Mouse (Mus musculus) bone marrow, adult 2 months (tissue): ENCODE data around the gene N4bp2l2. TPM values are rescaled to one million over a fixed set of nuclear protein-coding genes. Genes with fewer than 3 reads are reported as not detected.

Experiments
- H3K27ac ChIP-seq: fragments of 200-500 bp; 2 replicates; pipeline ENCODE4 v1.5.1; 2012; ENCODE audit warnings: low read depth, mild to moderate bottlenecking, control low read depth, inconsistent platforms, low read length; ENCODE audit not compliant: control insufficient read depth, poor library complexity, insufficient read depth
- H3K4me1 ChIP-seq: fragments of 200-500 bp; 2 replicates; pipeline ENCODE4 v1.6.1; 2011; ENCODE audit warnings: low read length; ENCODE audit not compliant: control insufficient read depth, insufficient read depth
- H3K4me3 ChIP-seq: fragments of 200-500 bp; replicated peaks from 2 replicates; pipeline ENCODE3; 2011; ENCODE audit warnings: mild to moderate bottlenecking, low read depth, low read length, control low read depth; ENCODE audit not compliant: control insufficient read depth
- CTCF ChIP-seq: fragments of 200-500 bp; IDR thresholded peaks from 2 replicates; pipeline ENCODE4 v1.5.1; 2011; ENCODE audit warnings: low read length, control low read depth; ENCODE audit not compliant: control insufficient read depth, insufficient read depth
- POLR2A ChIP-seq: fragments of 200-500 bp; IDR thresholded peaks from 2 replicates; pipeline ENCODE4 v1.6.1; 2011; ENCODE audit warnings: low read depth, mild to moderate bottlenecking, control low read depth, low read length, borderline replicate concordance; ENCODE audit not compliant: control insufficient read depth
- WGBS: fragments of 180-500 bp; shearing (Covaris S2); methylation state at CpG from one replicate; pipeline ENCODE4 v1.1.7; 2018; 5-methylcytosine and 5-hydroxymethylcytosine counted together
- polyA plus RNA-seq: library from polyadenylated mRNA; stranded (reverse); fragments of >200 nt; gene quantifications from 2 replicates; pipeline ENCODE4 v1.2.4, GENCODE M21; 2011; ENCODE audit warnings: low replicate concordance; ENCODE audit not compliant: missing spikeins, insufficient read depth, insufficient read length

Gene N4bp2l2
- polyA plus RNA-seq, 1 experiment = 75.3 TPM

DNA sequence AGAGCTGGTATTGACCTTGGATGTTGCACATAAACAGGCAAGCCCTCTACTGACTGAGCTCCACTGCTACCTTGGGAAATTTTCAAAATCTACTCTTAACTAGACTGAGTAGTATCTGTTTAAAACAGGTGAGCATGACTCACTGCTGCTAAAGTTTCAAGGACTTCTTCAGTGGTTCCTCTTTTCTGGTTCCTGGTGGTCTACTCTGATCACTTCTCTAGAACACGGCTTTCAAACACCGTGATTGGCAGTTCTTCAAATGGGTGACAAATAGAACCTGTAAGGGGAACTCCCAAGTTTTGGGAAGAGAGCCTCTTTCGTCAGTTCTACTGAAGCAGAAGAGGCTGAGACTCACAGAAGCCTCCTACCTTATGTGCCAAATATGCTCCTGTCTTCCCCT lies 44.4 kb downstream of the N4bp2l2 start:
- Histone ChIP-seq H3K4me1 (no peaks in the 10 kb centered on the region; the same call in 1 of the 2 replicates), H3K4me3 (no peak overlapping the region), H3K27ac (no peak overlapping the region)
- 3% methylated on average over 3 of the region's 3 CpGs for whole genome bisulfite sequencing
- TF ChIP-seq POLR2A (no peak), CTCF (no peak)

GRCm38 (mm10) chr5:150620588-150621135 lies 45.3 kb downstream of the N4bp2l2 start:
- 53% methylated on average over 7 of the region's 7 CpGs for WGBS
- Histone ChIP-seq H3K4me1 (no peaks in the 10 kb centered on the region; the same call in 1 of the 2 replicates), H3K4me3 (no peak overlapping the region), H3K27ac (no peak overlapping the region)
- TF ChIP-seq POLR2A (no peak), CTCF (no peak)

DNA sequence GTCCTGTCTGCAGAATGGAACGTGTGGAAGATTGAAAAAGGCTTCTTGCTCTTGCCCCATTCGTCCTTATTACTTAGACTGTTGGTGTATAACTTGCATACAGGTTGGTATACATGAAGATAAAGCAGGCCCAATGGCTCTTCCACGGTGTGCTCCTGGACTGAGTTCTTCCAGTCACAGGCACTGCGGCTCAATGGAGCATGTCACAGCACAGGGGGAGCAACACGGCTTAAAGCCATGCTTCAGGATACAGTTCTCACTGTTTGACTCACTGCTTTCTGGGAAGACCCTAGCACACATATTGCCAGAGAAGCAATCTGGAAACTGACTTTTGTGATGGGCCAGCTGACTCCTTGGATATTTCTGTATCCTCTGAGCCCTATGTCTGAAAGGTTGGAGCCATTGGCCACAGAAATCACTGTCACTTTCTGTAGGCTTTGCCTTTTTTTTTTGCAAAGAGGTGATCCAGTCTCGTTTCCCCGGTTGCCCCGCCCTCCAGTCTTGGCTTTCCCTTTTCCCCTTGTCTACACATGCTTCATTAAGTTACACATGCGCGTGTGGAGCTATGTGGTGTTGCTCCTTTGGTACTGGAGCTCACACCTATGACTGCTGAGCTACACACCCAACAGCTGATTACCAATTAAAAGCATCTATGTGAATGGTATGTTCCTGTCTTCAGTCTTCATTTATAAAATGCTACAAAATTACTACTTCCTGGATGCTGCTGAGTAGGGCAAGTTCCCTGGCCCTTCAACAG lies 47.2 kb downstream of the N4bp2l2 start:
- no peak overlapping the region for H3K4me3 ChIP-seq
- 85% methylated on average over 10 of the region's 10 CpGs for WGBS
- H3K27ac ChIP-seq = no peak overlapping the region
- TF ChIP-seq POLR2A = no peak
- TF ChIP-seq CTCF = no peak
- no peaks in the 10 kb centered on the region; the same call in 1 of the 2 replicates for H3K4me1 ChIP-seq

DNA sequence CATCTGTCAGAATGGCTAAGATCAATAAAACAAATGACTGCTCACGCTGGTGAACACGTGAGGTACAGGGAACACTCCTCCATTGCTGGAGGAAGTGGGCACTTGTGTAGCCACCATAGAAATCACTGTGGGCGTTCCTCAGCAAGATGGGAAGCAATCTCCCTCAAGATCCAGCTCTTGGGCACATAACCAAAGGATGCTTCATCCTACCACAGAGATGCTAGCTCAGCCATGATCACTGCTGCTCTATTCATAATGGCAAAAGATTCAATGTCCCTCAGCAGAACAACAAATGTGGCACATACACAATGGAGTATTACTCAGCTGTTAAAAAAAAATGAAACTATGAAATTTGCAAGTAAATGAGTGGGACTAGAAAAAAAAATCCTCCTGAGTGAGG lies 49.3 kb downstream of the N4bp2l2 start:
- no peak overlapping the region for H3K4me3 ChIP-seq
- H3K27ac ChIP-seq = no peak overlapping the region
- WGBS = 62% methylated on average over 3 of the region's 3 CpGs
- TF ChIP-seq POLR2A (no peak), CTCF (no peak)
- H3K4me1 ChIP-seq = peaks cover 1% of the 10 kb centered on the region; the same call in 1 of the 2 replicates

DNA sequence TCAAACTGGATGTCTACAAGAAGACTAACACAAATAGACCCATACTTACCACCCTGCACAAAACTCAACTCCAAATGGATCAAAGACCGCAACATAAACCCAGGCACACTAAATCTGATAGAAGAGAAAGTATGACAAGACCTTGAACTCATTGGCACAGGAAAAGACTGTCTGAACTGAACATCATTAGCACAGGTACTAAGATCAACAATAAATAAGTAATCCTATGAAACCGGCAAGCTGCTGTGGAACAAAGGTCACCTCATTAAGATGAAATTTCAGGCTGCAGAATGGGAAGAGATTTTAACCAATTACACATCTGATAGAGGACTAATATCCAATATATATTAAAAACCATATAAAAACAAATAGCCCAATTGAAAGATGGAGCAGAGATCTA lies 49.8 kb downstream of the N4bp2l2 start:
- Histone ChIP-seq H3K4me1 (peaks cover 4% of the 10 kb centered on the region; the same call in 1 of the 2 replicates), H3K4me3 (no peak overlapping the region), H3K27ac (no peak overlapping the region)
- TF ChIP-seq POLR2A (no peak), CTCF (no peak)
- 91% methylated on average over 2 of the region's 2 CpGs for WGBS

GRCm38 (mm10) chr5:150614054-150614453 lies 51.9 kb downstream of the N4bp2l2 start:
- 81% methylated on average over 2 of the region's 2 CpGs for WGBS
- Histone ChIP-seq H3K4me3 (no peak overlapping the region), H3K4me1 (peaks cover 4% of the 10 kb centered on the region; the same call in 1 of the 2 replicates), H3K27ac (no peak overlapping the region)
- TF ChIP-seq CTCF (no peak), POLR2A (no peak)

DNA sequence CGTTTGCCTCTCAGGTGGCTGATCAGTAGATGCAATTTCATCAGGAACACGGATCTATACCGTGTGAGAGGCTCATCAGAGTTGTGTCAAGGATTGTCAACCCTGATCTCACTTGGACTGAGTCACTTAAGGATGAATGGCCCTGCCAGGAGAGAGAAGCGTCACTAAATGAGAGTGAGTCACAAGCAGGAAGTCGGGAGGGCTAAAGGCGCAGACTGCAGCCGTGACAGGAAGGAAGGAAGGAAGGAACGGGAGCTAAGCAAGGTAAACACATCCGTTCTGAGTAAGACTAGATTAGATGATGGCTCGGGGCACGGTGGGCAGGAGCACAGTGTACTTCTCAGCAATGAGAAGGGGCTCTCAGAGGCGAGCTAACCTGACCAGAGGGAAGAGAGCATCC lies 54.3 kb downstream of the N4bp2l2 start:
- no peak overlapping the region for H3K4me3 ChIP-seq
- TF ChIP-seq POLR2A = no peak
- TF ChIP-seq CTCF = no peak
- WGBS = 9% methylated on average over 12 of the region's 12 CpGs
- peaks cover 4% of the 10 kb centered on the region; the same call in 1 of the 2 replicates for H3K4me1 ChIP-seq
- no peak overlapping the region for H3K27ac ChIP-seq

GRCm38 (mm10) chr5:150611136-150611535 lies 54.8 kb downstream of the N4bp2l2 start:
- TF ChIP-seq POLR2A = no peak
- TF ChIP-seq CTCF = no peak
- Histone ChIP-seq H3K4me1 (peaks cover 4% of the 10 kb centered on the region; the same call in 1 of the 2 replicates), H3K27ac (no peak overlapping the region), H3K4me3 (no peak overlapping the region)
- 88% methylated on average over 1 of the region's 1 CpGs for WGBS
